Mouse (Mus musculus) intestine, embryonic 14.5 days (tissue): ENCODE measurements at regions not wholly inside any gene's neighbourhood (a gene's known extent, or its start where the extent isn't known, plus 50 kb on each side); places are given as distances from the start of the nearest gene placed in this dataset.

ENCODE experiments used
- ATAC-seq: fragments of 200-750 bp; cut with Nextera tagmentation; replicated peaks from 2 replicates; pipeline ENCODE4 v1.8.0; 2017; ENCODE audit warnings: low read depth, moderate number of reproducible peaks, moderate TSS enrichment, moderate library complexity; ENCODE audit not compliant: low FRiP score, low TSS enrichment
- DNase-seq: peaks from one replicate; pipeline ENCODE4 v3.0.0-alpha.2; 2018; ENCODE audit warnings: low spot score
- H3K27ac ChIP-seq: fragments of 300-500 bp; sonication (generic); 2 replicates; pipeline ENCODE4 v1.5.1; 2014; ENCODE audit warnings: low read depth, mild to moderate bottlenecking, control low read depth
- H3K27me3 ChIP-seq: fragments of 300-500 bp; sonication (generic); replicated peaks from 2 replicates; pipeline ENCODE4 v1.6.1; 2014; ENCODE audit warnings: low read length, control low read depth; ENCODE audit not compliant: control insufficient read depth, insufficient read depth
- H3K36me3 ChIP-seq: fragments of 300-500 bp; sonication (generic); 2 replicates; pipeline ENCODE4 v1.6.1; 2014; ENCODE audit warnings: low read length, control low read depth; ENCODE audit not compliant: control insufficient read depth, insufficient read depth
- H3K4me1 ChIP-seq: fragments of 300-500 bp; sonication (generic); replicated peaks from 2 replicates; pipeline ENCODE4 v1.6.1; 2014; ENCODE audit warnings: low read length, control low read depth, mixed read lengths; ENCODE audit not compliant: control insufficient read depth, insufficient read depth
- H3K4me2 ChIP-seq: fragments of 300-500 bp; sonication (generic); 2 replicates; pipeline ENCODE4 v1.6.1; 2014; ENCODE audit warnings: low read length
- H3K4me3 ChIP-seq: fragments of 300-500 bp; sonication (generic); 2 replicates; pipeline ENCODE4 v1.5.1; 2014; ENCODE audit warnings: low read depth, low read length, control low read depth, mixed read lengths
- H3K9ac ChIP-seq: fragments of 300-500 bp; sonication (generic); 2 replicates; pipeline ENCODE4 v1.6.1; 2014; ENCODE audit warnings: mild to moderate bottlenecking, low read length
- H3K9me3 ChIP-seq: fragments of 300-500 bp; sonication (generic); 2 replicates; pipeline ENCODE4 v1.6.1; 2016; ENCODE audit warnings: low read length, control low read depth; ENCODE audit not compliant: control insufficient read depth
- WGBS: fragments of 180-500 bp; shearing (Covaris S2); extraction: QIAGEN DNeasy Blood & Tissue Kit; methylation state at CpG from one replicate; pipeline ENCODE4 v1.1.7; 2014; 5-methylcytosine and 5-hydroxymethylcytosine counted together

- Histone ChIP-seq H3K4me1 (0 out of 2 replicates have a peak, but pooled peaks cover 3% of the 10 kb centered on the region), H3K4me2 (no peak overlapping the region), H3K4me3 (no peak overlapping the region), H3K36me3 (no peaks in the 10 kb centered on the region), H3K9me3 (no peaks in the 10 kb centered on the region), H3K27me3 (no peaks in the 10 kb centered on the region), H3K27ac (no peak overlapping the region), H3K9ac (no peak overlapping the region)
- ATAC-seq (no peak), DNase-seq (no peak)
- 70% methylated on average over 5 of the region's 5 CpGs for WGBS
These were observed 228.6 kb upstream of the Zpld1 start for GRCm38 (mm10) chr16:55526230-55526842.

GRCm38 (mm10) chr16:55523264-55523663, 225.5 kb upstream of the Zpld1 start:
- H3K9me3 ChIP-seq, result no peaks in the 10 kb centered on the region
- DNase-seq (no peak), ATAC-seq (no peak)
- H3K36me3 ChIP-seq, result no peaks in the 10 kb centered on the region
- 0 out of 2 replicates have a peak, but pooled peaks cover 3% of the 10 kb centered on the region for H3K4me1 ChIP-seq
- no peak overlapping the region for H3K4me2 ChIP-seq
- H3K27ac ChIP-seq, result no peak overlapping the region
- H3K27me3 ChIP-seq, result no peaks in the 10 kb centered on the region
- H3K9ac ChIP-seq, result no peak overlapping the region
- H3K4me3 ChIP-seq, result no peak overlapping the region
- WGBS, result 65% methylated on average over 1 of the region's 1 CpGs

GRCm38 (mm10) chr16:55522283-55522682, 224.5 kb upstream of the Zpld1 start:
- no peak overlapping the region for H3K9ac ChIP-seq
- H3K9me3 ChIP-seq, result no peaks in the 10 kb centered on the region
- H3K4me1 ChIP-seq, result no peaks in the 10 kb centered on the region
- ATAC-seq (no peak), DNase-seq (no peak)
- H3K27ac ChIP-seq, result no peak overlapping the region
- no peaks in the 10 kb centered on the region for H3K36me3 ChIP-seq
- H3K4me2 ChIP-seq, result no peak overlapping the region
- no peaks in the 10 kb centered on the region for H3K27me3 ChIP-seq
- 70% methylated on average over 1 of the region's 1 CpGs for WGBS
- no peak overlapping the region for H3K4me3 ChIP-seq

GRCm38 (mm10) chr16:55521421-55521971, 223.7 kb upstream of the Zpld1 start:
- 90% methylated on average over 6 of the region's 6 CpGs for WGBS
- Histone ChIP-seq H3K27me3 (no peaks in the 10 kb centered on the region), H3K4me2 (no peak overlapping the region), H3K36me3 (no peaks in the 10 kb centered on the region), H3K4me3 (no peak overlapping the region), H3K4me1 (no peaks in the 10 kb centered on the region), H3K27ac (no peak overlapping the region), H3K9ac (no peak overlapping the region), H3K9me3 (no peaks in the 10 kb centered on the region)
- no peak for ATAC-seq
- DNase-seq, result no peak

- H3K4me3 ChIP-seq, result no peak overlapping the region
- H3K9me3 ChIP-seq, result no peaks in the 10 kb centered on the region
- no peak overlapping the region for H3K4me2 ChIP-seq
- no peak overlapping the region for H3K27ac ChIP-seq
- no peaks in the 10 kb centered on the region for H3K4me1 ChIP-seq
- WGBS, result 84% methylated on average over 6 of the region's 6 CpGs
- ATAC-seq (no peak), DNase-seq (no peak)
- no peaks in the 10 kb centered on the region for H3K36me3 ChIP-seq
- no peaks in the 10 kb centered on the region for H3K27me3 ChIP-seq
- H3K9ac ChIP-seq, result no peak overlapping the region
These were observed 222.3 kb upstream of the Zpld1 start for GRCm38 (mm10) chr16:55520077-55520476.

GRCm38 (mm10) chr16:55519646-55520045, 221.9 kb upstream of the Zpld1 start:
- Histone ChIP-seq H3K9ac (no peak overlapping the region), H3K4me2 (no peak overlapping the region), H3K36me3 (no peaks in the 10 kb centered on the region), H3K27me3 (no peaks in the 10 kb centered on the region), H3K4me1 (no peaks in the 10 kb centered on the region), H3K9me3 (no peaks in the 10 kb centered on the region), H3K4me3 (no peak overlapping the region), H3K27ac (no peak overlapping the region)
- WGBS, result 64% methylated on average over 1 of the region's 1 CpGs
- no peak for DNase-seq
- ATAC-seq, result 0 out of 2 replicates have a peak, but pooled peaks have one; percentile 37

- Histone ChIP-seq H3K9me3 (no peaks in the 10 kb centered on the region), H3K27ac (no peak overlapping the region), H3K9ac (no peak overlapping the region), H3K36me3 (no peaks in the 10 kb centered on the region), H3K4me3 (no peak overlapping the region), H3K4me1 (no peaks in the 10 kb centered on the region), H3K4me2 (no peak overlapping the region), H3K27me3 (no peaks in the 10 kb centered on the region)
- WGBS, result 83% methylated on average over 4 of the region's 4 CpGs
- ATAC-seq (no peak), DNase-seq (no peak)
These were observed 219.2 kb upstream of the Zpld1 start for GRCm38 (mm10) chr16:55516994-55517393.

- 71% methylated on average over 16 of the region's 16 CpGs for WGBS
- Histone ChIP-seq H3K9me3 (no peaks in the 10 kb centered on the region), H3K4me3 (no peak overlapping the region), H3K9ac (no peak overlapping the region), H3K27me3 (no peaks in the 10 kb centered on the region), H3K27ac (no peak overlapping the region), H3K36me3 (no peaks in the 10 kb centered on the region), H3K4me1 (no peaks in the 10 kb centered on the region), H3K4me2 (no peak overlapping the region)
- no peak for DNase-seq
- ATAC-seq, result no peak
These were observed 217.5 kb upstream of the Zpld1 start for GRCm38 (mm10) chr16:55515228-55515696.
